Comparison of ENCODE assay signal across 8 mouse cellular contexts in genomic region chr8:122711891-122712365, GRCm38 (mm10). TPM values are rescaled to one million over a fixed set of nuclear protein-coding genes. Genes with fewer than 3 reads are reported as not detected.
DNase-seq lines count a peak whose midpoint lies in the region; ATAC-seq and TF ChIP-seq lines count a peak whose summit lies in the region.

No protein-coding gene starts in this region.

- peak; percentile 55 for DNase-seq in adrenal gland, adult 8-10 months
- peak; percentile 88 for DNase-seq in lung, postnatal 36 days
- DNase-seq in layer of hippocampus, adult 2 months (ENCODE audit: low spot score in 2 of 2), result no peak
- DNase-seq in frontal cortex, postnatal 25 days (ENCODE audit: low spot score in 2 of 2), result no peak
- DNase-seq in urinary bladder, postnatal 4 days (ENCODE audit: low spot score in 2 of 2), result no peak

- no peak overlapping the region for H3K4me3 ChIP-seq in kidney, embryonic 16.5 days (ENCODE audit: low read length)
- H3K4me3 ChIP-seq in layer of hippocampus, adult 2 months, result no peak overlapping the region
- H3K4me3 ChIP-seq in midbrain, embryonic 13.5 days (replicated peaks), result no peak overlapping the region

- WGBS in kidney, embryonic 16.5 days, result 58% methylated on average over 11 of the region's 11 CpGs
- WGBS in midbrain, embryonic 13.5 days, result 77% methylated on average over 11 of the region's 11 CpGs

- H3K27ac ChIP-seq in kidney, embryonic 16.5 days (ENCODE audit: low read length), result peak overlapping the region; percentile 31; the same call in 1 of the 2 replicates
- no peak overlapping the region for H3K27ac ChIP-seq in layer of hippocampus, adult 2 months
- no peak overlapping the region for H3K27ac ChIP-seq in midbrain, embryonic 13.5 days

- H3K9me3 ChIP-seq in kidney, embryonic 16.5 days (ENCODE audit: low read length), result no peaks in the 10 kb centered on the region
- H3K9me3 ChIP-seq in midbrain, embryonic 13.5 days, result no peaks in the 10 kb centered on the region

- no peaks in the 10 kb centered on the region for H3K27me3 ChIP-seq in kidney, embryonic 16.5 days (ENCODE audit: insufficient read depth, low read length)
- 0 out of 2 replicates have a peak, but pooled peaks cover 3% of the 10 kb centered on the region for H3K27me3 ChIP-seq in midbrain, embryonic 13.5 days

- H3K36me3 ChIP-seq in kidney, embryonic 16.5 days (ENCODE audit: insufficient read depth, low read length), result no peaks in the 10 kb centered on the region
- H3K36me3 ChIP-seq in midbrain, embryonic 13.5 days, result no peaks in the 10 kb centered on the region

- no peak overlapping the region for H3K4me2 ChIP-seq in kidney, embryonic 16.5 days (replicated peaks; ENCODE audit: low read depth, low read length)
- H3K4me2 ChIP-seq in midbrain, embryonic 13.5 days (replicated peaks), result no peak overlapping the region

- peak; percentile 76 for ATAC-seq in granulocyte monocyte progenitor cell, adult 5-6 weeks (replicated peaks; ENCODE audit: poor library complexity, severe bottlenecking)
- ATAC-seq in kidney, embryonic 16.5 days (ENCODE audit: low FRiP score, low TSS enrichment), result peak; percentile 71
- ATAC-seq in midbrain, embryonic 13.5 days, result no peak

- no peaks in the 10 kb centered on the region for H3K4me1 ChIP-seq in kidney, embryonic 16.5 days (ENCODE audit: insufficient read depth, low read length)
- peaks cover 27% of the 10 kb centered on the region for H3K4me1 ChIP-seq in midbrain, embryonic 13.5 days (replicated peaks)

- H3K9ac ChIP-seq in kidney, embryonic 16.5 days (replicated peaks; ENCODE audit: low read length), result no peak overlapping the region
- no peak overlapping the region; the same call in 1 of the 2 replicates for H3K9ac ChIP-seq in midbrain, embryonic 13.5 days (replicated peaks)

- no peak for TF ChIP-seq CTCF in layer of hippocampus, adult 2 months (conservative IDR thresholded peaks at IDR 0.05)

RNA-seq across cellular contexts. Expression of gene Cbfa2t3, which starts 13.0 kb away (rescaled TPM):
- 10 to 100 TPM; 10.9 to 21.7 (median 15.3) TPM for total RNA-seq in adrenal gland, adult 8-10 months (2022)
- total RNA-seq in granulocyte monocyte progenitor cell, adult 5-6 weeks (2014; fragmentation: Nextera tagmentation), result 35.4 and 37.7 TPM in 2 replicates
- 8.3 and 16.0 TPM in 2 replicates for total RNA-seq in granulocyte monocyte progenitor cell, adult 5-6 weeks (2017)
- polyA plus RNA-seq in kidney, embryonic 16.5 days (2015; fragmentation: Nextera tagmentation; extraction: Ambion mirVana), result 3.5 and 4.5 TPM in 2 replicates
- 10 to 100 TPM; 38.0 to 49.8 TPM for total RNA-seq in layer of hippocampus, adult 2 months (2021)
- 20.2 and 20.9 TPM in 2 replicates for polyA plus RNA-seq in midbrain, embryonic 13.5 days (2015; fragmentation: Nextera tagmentation; extraction: Ambion mirVana)

Comparison
In these comparisons a context has a peak if more than half of its experiments do, and no peak if none do; other contexts are left out.
1. DNase-seq: peak in adrenal gland, adult 8-10 months (single experiment) and lung, postnatal 36 days (single experiment); none in layer of hippocampus, adult 2 months (0 of 2), frontal cortex, postnatal 25 days (0 of 2) and urinary bladder, postnatal 4 days (0 of 2).